Mouse (Mus musculus): ENCODE results near the gene Rnf11. TPM values are rescaled to one million over a fixed set of nuclear protein-coding genes. Genes with fewer than 3 reads are reported as not detected.
"Not testable (repeated sequence)": the region's sequence is repeated elsewhere in the genome, so short reads cannot be mapped to it uniquely, and the experiment has no call there.

The Rnf11 gene
- total RNA-seq, 2 experiments from 2014 or later, result 104 to 106 TPM

DNA sequence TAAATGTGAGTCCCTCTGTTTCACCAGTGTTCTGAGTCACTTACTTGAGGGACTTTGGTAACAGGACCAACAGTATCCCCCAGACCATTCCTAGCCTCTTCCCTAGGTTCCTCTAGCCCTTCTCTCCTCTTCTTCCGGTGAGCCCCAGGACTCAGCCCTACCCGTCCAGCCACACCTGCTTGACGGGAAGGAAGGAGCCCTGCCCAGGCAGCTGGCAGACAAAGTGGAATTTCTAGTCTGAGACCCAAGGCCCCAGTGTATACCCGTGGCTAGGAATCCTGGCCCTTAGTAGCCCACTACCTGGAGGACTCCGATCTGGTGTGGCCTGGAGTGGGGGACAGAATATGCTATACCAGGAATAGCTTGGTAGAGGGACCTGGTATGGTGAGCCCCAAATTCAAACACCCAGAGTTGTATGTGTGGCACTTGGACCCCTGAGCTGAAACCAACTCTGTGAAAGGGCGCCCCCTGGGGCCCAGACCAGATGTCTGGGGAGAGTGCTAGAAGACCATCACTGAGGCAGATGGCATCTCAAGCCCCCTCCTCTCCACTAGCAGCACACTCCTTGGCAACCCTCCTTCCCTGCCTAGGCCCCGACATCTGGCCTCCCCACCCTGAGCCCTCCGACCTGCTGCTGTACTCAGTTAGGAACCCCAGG, 64.3 kb downstream of the Rnf11 start:
- intact Hi-C loops (cut with DNase I), result no loop called here
- no peak for DNase-seq (ENCODE audit: low spot score)

DNA sequence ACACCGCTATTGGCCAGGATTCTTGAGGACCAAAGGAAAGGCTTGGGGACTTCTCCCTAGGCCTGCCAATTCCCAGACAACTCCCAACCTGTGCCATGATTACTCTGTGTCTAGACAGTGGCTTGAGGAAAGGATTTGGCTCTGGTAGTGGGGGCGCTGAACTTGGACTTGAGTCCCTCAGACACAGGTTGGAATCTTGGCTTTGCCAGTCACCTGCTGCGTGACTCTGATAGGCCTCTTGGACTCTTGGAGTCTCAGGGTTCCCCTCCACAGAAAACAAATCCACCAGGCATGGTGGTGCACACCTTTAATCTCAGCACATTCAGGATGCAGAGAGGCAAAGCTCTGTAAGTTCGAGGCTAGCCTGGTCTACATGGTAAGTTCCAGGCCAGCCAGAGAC, 65.0 kb downstream of the Rnf11 start:
- DNase-seq (ENCODE audit: low spot score), result no peak
- intact Hi-C loops (cut with DNase I), result no loop called here

DNA sequence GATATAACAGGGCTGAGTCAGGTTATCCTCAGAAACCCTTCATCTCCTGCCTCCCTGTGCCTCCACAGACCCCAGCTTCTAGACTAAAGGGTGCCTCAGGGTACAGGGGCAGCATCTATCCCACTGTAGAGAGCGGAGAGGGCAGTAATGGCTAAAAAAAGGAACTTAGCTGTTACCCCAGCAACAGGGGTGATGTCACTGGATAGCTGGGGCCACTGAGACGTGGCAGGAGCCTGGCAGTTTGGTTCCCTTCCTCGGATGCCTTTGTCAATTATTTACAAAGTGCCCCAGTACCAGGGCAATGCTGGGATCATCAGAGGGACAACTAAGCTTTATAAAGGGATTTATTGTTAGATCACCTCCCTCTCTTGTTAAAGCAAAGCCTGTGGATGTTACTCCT, 65.5 kb downstream of the Rnf11 start:
- no peak for DNase-seq (ENCODE audit: low spot score)
- intact Hi-C loops (cut with DNase I), result no loop called here

DNA sequence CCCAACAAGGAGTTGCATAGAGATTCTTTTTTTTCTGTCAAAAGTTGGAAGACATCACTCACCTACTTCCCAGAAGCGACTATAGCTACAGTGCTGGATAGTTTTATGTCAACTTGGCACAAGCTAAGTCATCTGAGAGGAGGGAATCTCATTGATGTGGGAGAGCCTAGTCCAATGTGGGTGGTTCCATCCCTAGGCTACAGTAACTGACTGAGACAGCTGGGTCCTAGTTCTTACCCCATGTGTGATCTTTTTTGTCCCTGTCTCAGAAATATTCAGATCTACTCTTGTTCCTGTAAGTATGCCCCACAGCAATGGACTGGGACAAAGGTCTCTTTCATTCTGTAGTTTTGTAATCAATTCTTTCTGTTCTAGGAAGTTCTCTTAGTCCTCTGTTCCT, 66.5 kb downstream of the Rnf11 start:
- intact Hi-C loops (cut with DNase I), result no loop called here
- DNase-seq (ENCODE audit: low spot score), result no peak

DNA sequence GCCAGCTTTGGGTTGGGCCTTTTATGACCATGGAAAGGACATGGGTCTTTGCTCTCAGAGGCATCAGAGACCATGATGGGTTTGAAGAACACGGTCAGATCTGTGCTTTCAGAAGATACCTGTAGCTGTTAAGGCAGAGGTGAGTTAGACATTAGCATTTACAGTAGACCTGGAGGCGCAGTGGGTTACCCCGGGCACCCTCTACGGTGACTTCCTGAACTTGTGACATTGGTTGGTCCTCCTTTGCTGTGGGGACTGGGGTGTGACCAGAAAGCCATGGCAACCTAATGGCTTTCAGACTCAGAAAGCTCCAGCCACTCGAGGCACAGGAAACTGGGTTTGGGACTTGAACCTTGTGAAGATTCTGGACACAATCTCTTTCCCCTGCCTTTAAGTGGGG, 72.3 kb downstream of the Rnf11 start:
- intact Hi-C loops (cut with DNase I), result no loop called here
- no peak for DNase-seq (ENCODE audit: low spot score)

DNA sequence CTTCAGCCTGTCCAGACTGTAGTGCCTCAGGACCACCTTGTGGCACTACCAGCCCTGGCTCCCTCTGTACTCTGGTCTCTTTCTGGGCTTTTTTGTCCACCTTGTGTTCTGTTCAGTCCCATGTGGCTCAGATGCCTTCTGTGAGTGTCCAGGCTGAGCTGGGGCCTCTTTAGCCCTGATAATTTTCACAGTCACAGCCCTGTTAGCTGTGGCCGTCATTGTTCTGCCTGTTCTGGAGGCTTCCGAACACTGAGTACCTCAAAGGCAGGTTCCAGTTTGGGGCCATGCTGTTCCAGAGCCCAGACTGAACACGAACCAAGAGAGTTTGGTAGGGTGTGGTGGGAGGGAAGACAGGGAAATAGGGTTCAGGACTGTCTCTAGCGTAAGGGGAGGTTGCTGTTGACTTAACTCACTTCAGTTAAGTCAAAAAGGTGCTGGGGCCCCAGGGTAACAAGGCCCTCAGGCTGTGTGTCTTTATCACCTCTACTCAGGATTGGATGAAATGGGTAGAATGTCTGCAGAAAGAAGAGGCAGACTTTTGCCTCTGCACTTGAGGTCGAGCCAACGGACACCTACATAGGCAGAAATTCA, 73.1 kb downstream of the Rnf11 start:
- no peak for DNase-seq (ENCODE audit: low spot score)
- intact Hi-C loops (cut with DNase I), result no loop called here

DNA sequence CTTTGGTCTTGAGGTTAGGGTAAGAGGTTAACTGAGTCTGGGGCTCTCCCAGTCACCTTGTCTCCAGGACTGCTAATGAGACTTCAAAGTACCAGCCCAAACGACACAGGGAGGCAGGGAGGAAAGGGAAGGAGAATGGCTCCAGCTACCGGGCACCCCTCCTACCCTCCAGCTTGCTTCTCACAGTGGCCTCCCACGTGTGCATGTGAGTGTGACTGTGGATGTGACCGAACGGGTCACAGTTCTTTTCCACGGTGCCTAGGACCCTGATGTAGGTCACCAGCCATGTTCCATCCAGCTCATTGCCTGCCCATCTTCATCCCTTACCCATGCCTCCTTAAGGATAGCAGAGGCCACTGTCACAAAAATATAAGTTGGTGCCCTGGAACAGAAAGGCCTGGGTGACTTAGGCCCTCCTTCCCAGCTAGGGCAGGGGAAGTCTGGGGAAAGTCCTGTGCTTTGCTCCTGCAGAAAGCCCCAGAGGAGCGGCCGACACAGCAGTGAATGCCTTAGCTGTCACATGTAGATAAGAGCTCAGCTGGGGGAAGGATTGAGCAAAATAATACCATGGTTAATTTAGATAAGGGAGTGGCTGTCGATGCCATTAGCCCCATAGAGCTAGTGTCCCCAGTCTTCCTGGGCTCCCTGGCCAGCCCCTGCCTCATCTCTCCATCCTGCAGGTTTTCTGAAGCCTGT, 73.7 kb downstream of the Rnf11 start:
- DNase-seq (ENCODE audit: low spot score), result no peak
- intact Hi-C loops (cut with DNase I), result no loop called here

DNA sequence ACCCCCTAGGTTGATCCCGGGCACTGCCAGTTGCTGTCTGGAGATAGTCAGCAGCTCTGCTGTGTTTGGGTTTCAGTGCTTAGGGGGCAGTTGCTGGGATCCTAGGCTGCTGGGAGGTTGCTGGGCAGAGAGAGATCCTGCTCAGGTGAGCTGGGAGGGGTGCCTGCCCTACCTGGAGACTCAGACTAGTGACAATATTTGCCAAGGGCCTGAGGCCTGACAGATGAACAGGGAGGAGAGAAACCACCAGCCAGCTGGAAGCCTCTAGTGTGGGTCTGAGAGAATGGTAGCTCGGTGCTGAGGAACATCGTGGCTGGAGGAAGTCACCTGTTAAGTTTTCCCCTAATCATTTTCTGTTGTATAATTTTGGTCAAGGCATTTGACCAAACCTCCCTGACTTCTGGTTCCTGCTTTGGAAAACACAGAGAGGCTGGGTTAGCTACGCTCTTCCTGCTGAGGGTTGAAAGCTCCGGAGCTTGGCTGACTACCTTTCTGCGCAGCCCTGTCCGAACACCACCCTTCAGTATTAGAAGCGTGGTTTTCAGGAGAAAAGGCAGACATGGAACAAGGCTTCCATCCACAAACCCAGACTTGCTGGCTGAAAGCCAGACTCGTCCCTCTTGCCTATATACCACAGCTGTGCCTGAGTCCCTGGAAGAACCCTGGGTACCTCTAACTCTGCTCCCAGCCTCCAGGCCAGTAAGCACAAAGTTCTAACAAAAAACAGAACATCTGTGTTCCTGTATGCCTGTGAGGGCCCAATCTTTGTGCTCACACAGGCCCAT, 76.6 kb downstream of the Rnf11 start:
- intact Hi-C loops (cut with DNase I), result loop anchor here (5.0 kb wide), 1 partner anchor 126 kb away; the partner anchor contains the start of gene Eps15

DNA sequence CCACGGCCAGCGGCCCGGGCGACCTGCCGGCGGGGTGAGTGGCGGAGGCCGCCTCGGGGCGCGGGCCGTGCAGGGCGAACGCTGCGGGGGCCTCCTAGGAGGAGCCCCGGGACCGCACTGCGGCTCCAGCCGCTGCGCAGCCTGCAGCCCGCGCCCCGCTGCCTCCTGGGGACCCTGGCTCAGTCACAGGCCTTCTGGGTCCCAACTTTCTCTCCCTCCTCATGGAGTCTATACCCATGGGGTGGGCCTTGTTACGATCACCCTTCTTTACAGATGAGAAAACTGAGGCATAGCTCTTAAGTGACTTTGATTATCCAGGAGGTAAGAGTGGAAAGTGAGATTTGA, 77.4 kb downstream of the Rnf11 start:
- no peak for DNase-seq (ENCODE audit: low spot score)
- intact Hi-C loops (cut with DNase I), result loop anchor here (5.0 kb wide), 1 partner anchor 125 kb away; the partner anchor contains the start of gene Eps15

More for the DNA sequence above, 76.6 kb downstream of the Rnf11 start:
- no peak for DNase-seq (ENCODE audit: low spot score)

DNA sequence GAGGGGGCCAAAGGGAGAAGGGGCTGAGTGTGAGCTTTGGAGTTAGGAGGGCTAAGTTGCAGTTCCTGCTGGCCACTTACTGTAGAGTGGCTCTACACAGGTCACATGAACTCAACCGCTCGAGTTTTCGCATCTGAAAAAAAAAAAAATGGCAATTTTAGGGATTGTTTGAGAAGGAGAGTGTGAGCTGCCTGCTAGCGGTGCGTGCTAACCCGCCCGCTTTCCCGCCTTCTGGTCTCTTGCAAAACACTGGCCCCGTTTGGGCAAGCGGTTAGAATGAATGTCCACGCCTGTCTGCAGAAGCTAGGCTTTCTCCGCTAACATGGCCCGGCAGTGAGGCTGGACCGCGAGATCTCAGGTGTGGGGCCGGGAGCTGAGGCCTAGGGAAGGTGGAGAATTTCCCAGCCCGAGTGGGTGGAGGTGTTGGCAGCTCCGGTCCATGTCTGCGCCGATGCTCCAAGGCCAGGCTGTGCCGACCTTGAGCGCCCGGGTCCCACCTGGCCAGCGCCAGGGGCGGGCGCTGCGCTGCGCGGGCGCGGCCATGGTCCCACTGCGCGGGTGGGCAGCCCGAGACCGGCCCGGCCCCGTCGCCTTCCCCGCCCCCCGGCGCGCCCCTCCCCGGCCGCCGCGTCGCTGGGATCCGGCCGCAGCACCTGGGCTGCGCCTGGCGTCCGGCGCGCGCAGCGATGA, 77.9 kb downstream of the Rnf11 start, which contains the start of gene Ttc39a:
Ttc39a (plus strand) TSS at position 138 of the 690 bp plus-strand sequence.
- DNase-seq (ENCODE audit: low spot score), result no peak
- intact Hi-C loops (cut with DNase I), result loop anchor here (5.0 kb wide), 1 partner anchor 124 kb away; the partner anchor contains the start of gene Eps15

DNA sequence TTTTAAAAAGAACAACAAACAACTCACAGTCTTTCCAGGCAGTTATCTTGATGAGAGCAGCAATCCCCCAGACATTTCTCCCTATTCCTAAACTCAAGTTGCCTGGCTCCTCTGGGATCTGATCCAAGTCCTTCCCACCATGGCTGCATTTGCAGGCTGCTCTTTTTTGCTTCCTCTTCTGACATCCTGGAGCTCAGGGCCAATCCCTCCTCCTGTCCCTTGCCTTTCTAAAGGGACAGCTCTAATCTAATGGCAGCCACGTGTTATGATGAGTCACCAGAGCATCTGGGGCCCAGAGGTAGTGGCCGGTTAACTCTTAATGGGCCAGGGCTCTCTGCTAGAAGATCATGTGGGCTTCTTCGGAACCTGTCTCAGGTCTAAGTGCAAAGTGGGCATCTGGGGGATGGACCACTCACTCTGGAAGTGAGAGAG, 78.5 kb downstream of the Rnf11 start:
- peak; percentile 70 for DNase-seq (ENCODE audit: low spot score)
- intact Hi-C loops (cut with DNase I), result loop anchor here (5.0 kb wide), 1 partner anchor 124 kb away; the partner anchor contains the start of gene Eps15

DNA sequence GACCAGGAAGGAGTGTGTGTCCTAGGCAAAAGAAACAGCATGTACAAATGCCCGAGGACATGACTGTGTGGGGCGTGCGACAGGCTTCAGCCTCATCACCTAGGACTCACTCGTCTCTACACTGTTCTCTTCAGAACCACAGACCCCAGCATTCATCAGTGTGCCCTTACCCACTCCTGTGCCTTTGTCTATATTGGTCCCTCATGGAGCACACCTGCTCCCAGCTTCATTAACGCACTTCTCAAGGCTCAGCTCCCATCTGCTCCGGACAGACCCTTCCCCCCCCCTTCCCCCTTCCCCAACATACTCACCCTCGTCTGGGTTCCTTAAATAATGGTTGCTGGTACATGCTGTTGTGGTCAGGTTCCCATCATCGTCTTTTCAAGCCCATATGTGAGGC, 79.1 kb downstream of the Rnf11 start:
- no peak for DNase-seq (ENCODE audit: low spot score)
- intact Hi-C loops (cut with DNase I), result loop anchor here (5.0 kb wide), 1 partner anchor 123 kb away; the partner anchor contains the start of gene Eps15

DNA sequence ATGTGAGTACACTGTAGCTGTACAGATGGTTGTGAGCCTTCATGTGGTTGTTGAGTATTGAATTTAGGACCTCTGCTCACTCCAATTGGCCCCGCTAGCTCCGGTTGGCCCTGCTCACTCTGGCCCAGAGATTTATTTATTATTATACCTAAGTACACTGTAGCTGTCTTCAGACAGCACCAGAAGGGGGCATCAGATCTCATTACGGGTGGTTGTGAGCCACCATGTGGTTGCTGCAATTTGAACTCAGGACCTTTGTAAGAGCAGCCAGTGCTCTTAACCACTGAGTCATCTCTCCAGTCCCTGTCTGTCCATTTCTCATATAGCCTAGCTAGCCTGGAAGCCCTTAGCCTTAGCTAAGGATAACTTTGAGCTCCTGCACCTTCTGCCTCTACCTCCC, 79.6 kb downstream of the Rnf11 start:
- intact Hi-C loops (cut with DNase I), result loop anchor here (5.0 kb wide), 1 partner anchor 123 kb away; the partner anchor contains the start of gene Eps15
- not testable (repeated sequence) for DNase-seq (ENCODE audit: low spot score)

DNA sequence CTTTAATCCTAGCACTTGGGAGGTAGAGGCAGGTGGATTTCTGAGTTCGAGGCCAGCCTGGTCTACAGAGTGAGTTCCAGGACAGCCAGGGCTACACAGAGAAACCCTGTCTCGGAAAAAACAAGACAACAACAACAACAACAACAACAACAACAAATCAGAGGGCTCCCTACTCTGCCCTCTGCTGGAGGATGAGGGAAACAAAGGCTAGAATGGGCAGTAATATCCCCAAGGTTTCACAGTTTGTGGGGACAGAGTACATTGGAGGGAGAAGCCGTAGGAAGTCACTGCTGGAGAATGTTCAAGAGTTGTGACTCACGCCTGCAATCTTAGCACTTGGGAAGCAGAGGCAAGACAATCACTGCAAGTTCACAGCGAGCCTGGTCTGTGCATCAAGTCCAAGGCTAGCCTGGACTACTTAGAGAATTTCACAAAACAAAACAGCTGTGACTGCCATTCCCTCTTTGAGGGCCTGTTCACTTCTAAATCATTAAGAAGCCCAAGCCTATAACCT, 83.3 kb downstream of the Rnf11 start:
- intact Hi-C loops (cut with DNase I), result no loop called here
- no peak for DNase-seq (ENCODE audit: low spot score)

Other genes with a start within 250 kb of the Rnf11 start
- gene Eps15, start 204.5 kb downstream of the Rnf11 start, total RNA-seq (2021), result 10 to 100 TPM; 42.6 to 47.6 TPM
- gene Ttc39a, start 78.1 kb downstream of the Rnf11 start, total RNA-seq (2021), result 1 to 10 TPM; 1.1 to 2.1 TPM
- not detected for gene 4930522H14Rik, start 46.6 kb upstream of the Rnf11 start, total RNA-seq (2021)
- gene Cdkn2c, start 182.5 kb upstream of the Rnf11 start, total RNA-seq (2021), result 10 to 100 TPM; 15.5 to 16.2 TPM
- 10 to 100 TPM; 38.8 to 40.3 TPM for gene Faf1, start 191.9 kb upstream of the Rnf11 start, total RNA-seq (2021)

Data from heart, postnatal 25 days (tissue).